Mouse (Mus musculus) heart, adult 2 months (tissue): ENCODE data around the gene Slc2a2. TPM values are rescaled to one million over a fixed set of nuclear protein-coding genes. Genes with fewer than 3 reads are reported as not detected.

Experiments used
- DNase-seq, 2 experiments: peaks; one replicate each; pipeline ENCODE4 v3.0.0; 2021
- H3K27ac ChIP-seq: fragments of 200-600 bp; 2 replicates; pipeline ENCODE4 v1.8.1; 2022
- H3K27me3 ChIP-seq: fragments of 200-500 bp; 2 replicates; pipeline ENCODE4 v1.6.1; 2012; ENCODE audit warnings: mild to moderate bottlenecking, low read length, inconsistent platforms, mixed read lengths; ENCODE audit not compliant: control insufficient read depth, insufficient read depth
- H3K36me3 ChIP-seq: fragments of 200-500 bp; 2 replicates; pipeline ENCODE4 v1.6.1; 2012; ENCODE audit warnings: low read length, inconsistent platforms; ENCODE audit not compliant: control insufficient read depth, insufficient read depth
- H3K4me1 ChIP-seq: fragments of 200-500 bp; 2 replicates; pipeline ENCODE4 v1.6.1; 2011; ENCODE audit warnings: low read length; ENCODE audit not compliant: control insufficient read depth, insufficient read depth
- H3K4me3 ChIP-seq: fragments of 200-600 bp; 2 replicates; pipeline ENCODE4 v1.8.1; 2022
- H3K79me2 ChIP-seq: fragments of 200-500 bp; replicated peaks from 2 replicates; pipeline ENCODE4 v1.6.1; 2012; ENCODE audit warnings: mild to moderate bottlenecking, inconsistent platforms, low read length, moderate library complexity, mixed read lengths; ENCODE audit not compliant: control insufficient read depth, insufficient read depth
- H3K9ac ChIP-seq: fragments of 200-500 bp; 2 replicates; pipeline ENCODE4 v1.6.1; 2012; ENCODE audit warnings: low read depth, mild to moderate bottlenecking, control low read depth, inconsistent platforms, low read length, mixed read lengths
- CTCF ChIP-seq: fragments of 200-600 bp; IDR thresholded peaks from 2 replicates; pipeline ENCODE4 v1.8.1; 2022; ENCODE audit warnings: antibody characterized with exemption, mild to moderate bottlenecking, moderate library complexity
- EP300 ChIP-seq: fragments of 200-500 bp; IDR thresholded peaks from 2 replicates; pipeline ENCODE4 v1.6.1; 2011; ENCODE audit warnings: low read depth, low read length, control low read depth; ENCODE audit not compliant: insufficient read depth
- POLR2A ChIP-seq: fragments of 200-500 bp; IDR thresholded peaks from 2 replicates; pipeline ENCODE4 v1.6.1; 2011; ENCODE audit warnings: mild to moderate bottlenecking, low read depth, low read length, control low read depth; ENCODE audit not compliant: insufficient read depth
- WGBS: fragments of 180-500 bp; shearing (Covaris S2); methylation state at CpG from one replicate; pipeline ENCODE4 v1.1.7; 2018; 5-methylcytosine and 5-hydroxymethylcytosine counted together
- intact Hi-C: fragments of 180-260 bp; cut with DNase I; formaldehyde crosslinking; loops from one replicate; pipeline ENCODE4 v1.15.1; 2025
- polyA plus RNA-seq: library from polyadenylated mRNA; depleted of rRNA; stranded (reverse); fragments of >200 nt; gene quantifications from 2 replicates; pipeline ENCODE4 v1.2.3, GENCODE M21; 2012
- total RNA-seq, 2 experiments: library from RNA; stranded (reverse); gene quantifications; 2 replicates each; pipeline ENCODE4 v1.2.3; 2021

The Slc2a2 gene
- total and polyA plus RNA-seq, 3 experiments, result 0.05 to 0.14 TPM; not detected in 1

GRCm38 (mm10) chr3:28734712-28735111 lies 37.0 kb downstream of the Slc2a2 start:
- Histone ChIP-seq H3K79me2 (no peaks in the 10 kb centered on the region), H3K4me1 (no peaks in the 10 kb centered on the region), H3K27me3 (no peaks in the 10 kb centered on the region), H3K4me3 (no peak overlapping the region), H3K36me3 (no peaks in the 10 kb centered on the region), H3K27ac (no peak overlapping the region), H3K9ac (no peak overlapping the region)
- no peak for DNase-seq
- TF ChIP-seq EP300 (no peak), CTCF (no peak), POLR2A (no peak)
- intact Hi-C loops, result no loop called here
- WGBS, result 74% methylated on average over 2 of the region's 2 CpGs

GRCm38 (mm10) chr3:28736981-28737380 lies 39.3 kb downstream of the Slc2a2 start:
- no peak for DNase-seq
- Histone ChIP-seq H3K4me1 (no peaks in the 10 kb centered on the region), H3K79me2 (no peaks in the 10 kb centered on the region), H3K4me3 (no peak overlapping the region), H3K27ac (no peak overlapping the region), H3K27me3 (no peaks in the 10 kb centered on the region), H3K9ac (no peak overlapping the region), H3K36me3 (no peaks in the 10 kb centered on the region)
- 50% methylated on average over 2 of the region's 2 CpGs for WGBS
- intact Hi-C loops, result no loop called here
- TF ChIP-seq POLR2A (no peak), EP300 (no peak), CTCF (no peak)

GRCm38 (mm10) chr3:28740353-28740752 lies 42.6 kb downstream of the Slc2a2 start:
- Histone ChIP-seq H3K4me3 (no peak overlapping the region), H3K9ac (no peak overlapping the region), H3K79me2 (no peaks in the 10 kb centered on the region), H3K36me3 (no peaks in the 10 kb centered on the region), H3K27ac (no peak overlapping the region), H3K4me1 (no peaks in the 10 kb centered on the region), H3K27me3 (no peaks in the 10 kb centered on the region)
- WGBS, result 29% methylated on average over 6 of the region's 6 CpGs
- TF ChIP-seq POLR2A (no peak), EP300 (no peak), CTCF (no peak)
- intact Hi-C loops, result loop anchor here (5.0 to 10.0 kb wide), 2 partner anchors 176 to 923 kb away; no protein-coding TSS in a partner anchor
- no peak for DNase-seq

- H3K36me3 ChIP-seq, result no peaks in the 10 kb centered on the region
- no peaks in the 10 kb centered on the region for H3K4me1 ChIP-seq
- no peak overlapping the region for H3K4me3 ChIP-seq
- H3K79me2 ChIP-seq, result no peaks in the 10 kb centered on the region
- H3K27me3 ChIP-seq, result no peaks in the 10 kb centered on the region
- no peak overlapping the region for H3K27ac ChIP-seq
- intact Hi-C loops, result loop anchor here (5.0 to 10.0 kb wide), 2 partner anchors 178 to 926 kb away; no protein-coding TSS in a partner anchor
- 32% methylated on average over 8 of the region's 8 CpGs for WGBS
- TF ChIP-seq CTCF (no peak), EP300 (no peak), POLR2A (no peak)
- H3K9ac ChIP-seq, result no peak overlapping the region
- no peak for DNase-seq
Observed at GRCm38 (mm10) chr3:28743251-28743650, 45.5 kb downstream of the Slc2a2 start.

GRCm38 (mm10) chr3:28745835-28746483 lies 48.3 kb downstream of the Slc2a2 start:
- Histone ChIP-seq H3K79me2 (no peaks in the 10 kb centered on the region), H3K4me1 (no peaks in the 10 kb centered on the region), H3K36me3 (no peaks in the 10 kb centered on the region), H3K9ac (no peak overlapping the region), H3K4me3 (no peak overlapping the region), H3K27me3 (no peaks in the 10 kb centered on the region), H3K27ac (no peak overlapping the region)
- DNase-seq, result peak; percentile 47 to 54
- intact Hi-C loops, result loop anchor here (1.0 to 10.0 kb wide), 3 partner anchors 181 to 763 kb away; no protein-coding TSS in a partner anchor
- peak; percentile 99; the same call in 1 of the 2 replicates for TF ChIP-seq CTCF
- TF ChIP-seq EP300, result peak; percentile 78
- no peak for TF ChIP-seq POLR2A
- 31% methylated on average over 7 of the region's 7 CpGs for WGBS

GRCm38 (mm10) chr3:28748151-28748550 lies 50.4 kb downstream of the Slc2a2 start:
- Histone ChIP-seq H3K27ac (no peak overlapping the region), H3K79me2 (no peaks in the 10 kb centered on the region), H3K36me3 (no peaks in the 10 kb centered on the region), H3K27me3 (no peaks in the 10 kb centered on the region), H3K4me3 (no peak overlapping the region), H3K9ac (no peak overlapping the region), H3K4me1 (no peaks in the 10 kb centered on the region)
- WGBS, result 94% methylated on average over 3 of the region's 3 CpGs
- TF ChIP-seq EP300, result no peak
- no peak for TF ChIP-seq POLR2A
- no peak for TF ChIP-seq CTCF
- DNase-seq, result no peak
- intact Hi-C loops, result loop anchor here (10.0 kb wide), 1 partner anchor 183 kb away; no protein-coding TSS in a partner anchor
